Mouse (Mus musculus) embryonic stem cell, embryonic (primary cell): ENCODE measurements around the gene Aqr.

Experiments used
- CTCF ChIA-PET, 4 experiments: fragments of 300-600 bp in 2 of 4; fragments of 350-600 bp in 2 of 4; sonication (Branson Sonifier 250); formaldehyde crosslinking; loops; one replicate each; lab custom pipeline; 2022; ENCODE audit warnings: inconsistent platforms in 2 of 4; lab: Charles Lee
- POLR2A ChIA-PET, 4 experiments: fragments of 300-600 bp in 2 of 4; fragments of 350-600 bp in 2 of 4; sonication (Branson Sonifier 250); formaldehyde crosslinking; loops; one replicate each; lab custom pipeline; 2022; ENCODE audit warnings: antibody characterized with exemption in 4 of 4, inconsistent platforms in 1 of 4; lab: Charles Lee

The Aqr gene

DNA sequence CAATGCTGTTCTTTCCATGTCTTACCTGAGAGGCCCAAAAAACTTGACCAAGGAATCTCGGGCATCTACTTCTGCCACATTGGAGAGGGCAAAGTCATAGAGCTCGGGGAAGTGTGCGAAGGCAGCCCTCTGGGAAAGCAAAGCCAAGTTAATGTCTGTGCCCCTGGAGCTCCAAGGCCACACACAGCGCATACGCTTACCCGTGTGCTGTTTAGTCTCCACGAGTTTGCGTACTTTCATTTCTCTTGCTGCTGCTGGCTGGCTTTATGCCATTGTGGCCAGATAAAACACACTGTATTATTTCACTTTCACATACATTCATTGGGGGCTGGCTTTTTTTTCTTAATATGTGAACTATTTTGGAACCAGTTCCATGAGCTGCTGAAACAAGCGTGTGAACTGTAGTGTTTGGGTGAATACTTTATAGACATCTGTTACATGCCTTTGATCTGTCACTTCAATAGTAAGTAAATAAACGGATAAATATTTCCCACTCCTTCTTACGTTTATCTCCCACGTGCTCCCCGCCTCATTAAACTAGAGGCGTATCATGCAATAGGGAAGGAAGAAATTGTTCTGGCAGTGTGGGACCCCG is 39.9 kb downstream of the Aqr start:
- POLR2A ChIA-PET: interaction anchor here in 2 of 4 experiments (0.9 to 1.7 kb wide), 3 partner anchors 9 to 304 kb away, joined by 3 to 4 read pairs (median 4); no protein-coding TSS in a partner anchor
- CTCF ChIA-PET: interaction anchor here in 1 of 4 experiments (0.6 to 0.8 kb wide), 2 partner anchors 10 to 26 kb away, joined by 3 read pairs; no protein-coding TSS in a partner anchor

DNA sequence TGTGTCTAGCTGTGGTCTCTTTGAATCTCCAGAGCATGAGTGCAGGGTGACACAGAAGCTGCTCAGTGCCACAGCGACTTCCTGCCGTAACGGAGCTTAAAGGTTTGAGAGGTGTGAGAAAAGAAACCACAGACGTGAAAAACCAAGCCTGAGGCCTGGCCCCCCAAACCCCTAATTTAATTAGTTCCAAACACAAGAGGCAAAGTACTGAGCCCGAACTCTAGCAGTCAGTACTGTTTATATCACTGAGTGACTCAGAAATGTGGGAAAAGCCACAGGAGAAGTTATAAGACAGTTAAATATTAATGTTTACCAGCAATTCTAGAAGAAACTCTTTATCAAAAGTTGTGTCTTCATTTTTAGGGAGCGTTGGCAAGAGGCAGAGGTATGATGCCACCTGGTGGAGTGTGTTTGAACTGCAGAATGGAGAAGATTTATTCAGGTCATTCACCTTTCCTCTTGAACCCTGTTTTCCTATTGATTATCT is 41.5 kb downstream of the Aqr start:
- CTCF ChIA-PET: no interaction called here
- POLR2A ChIA-PET: interaction anchor here in 1 of 4 experiments (1.5 kb wide), 1 partner anchor 297 kb away, joined by 3 read pairs; the partner anchor contains the start of gene Arhgap11a

DNA sequence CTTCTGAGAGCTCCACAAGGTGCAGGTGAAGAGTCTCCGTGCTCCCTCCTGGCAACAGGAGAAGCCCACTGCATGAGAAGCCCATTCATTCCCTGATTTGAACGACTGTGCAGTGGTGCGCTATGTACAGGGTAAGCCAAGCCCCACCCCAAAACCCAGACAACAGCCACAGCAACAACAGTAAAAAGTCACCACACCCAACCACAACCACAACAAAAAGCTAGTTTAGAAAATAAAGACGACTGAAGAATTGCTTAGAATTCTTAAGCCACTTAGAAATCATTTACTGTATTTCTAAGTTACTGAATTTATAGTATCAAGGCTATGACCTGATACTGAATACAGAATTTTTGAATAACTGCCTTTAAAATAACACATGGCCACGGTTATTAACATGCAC is 41.9 kb downstream of the Aqr start:
- CTCF ChIA-PET: no interaction called here
- POLR2A ChIA-PET: interaction anchor here in 1 of 4 experiments (1.5 kb wide), 1 partner anchor 296 kb away, joined by 3 read pairs; the partner anchor contains the start of gene Arhgap11a

DNA sequence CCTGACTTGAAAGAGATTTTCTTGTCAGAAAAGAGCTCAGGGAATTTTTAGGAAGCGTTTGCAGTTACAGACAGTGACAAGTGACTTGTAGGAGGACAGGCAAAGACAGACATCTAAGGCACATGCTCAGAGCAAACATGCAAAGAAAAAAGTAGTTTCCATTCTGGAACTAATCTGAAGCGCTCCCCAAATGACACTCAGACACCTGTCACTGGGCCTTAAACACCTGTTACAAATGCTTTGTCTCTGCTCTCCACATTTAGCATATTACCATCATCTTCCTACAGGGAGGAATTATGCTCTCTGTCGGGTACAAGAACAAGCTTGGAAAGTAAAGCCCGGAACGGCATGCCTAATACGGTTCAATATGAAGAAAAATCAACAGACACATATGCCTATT is 43.0 kb downstream of the Aqr start:
- POLR2A ChIA-PET: interaction anchor here in 2 of 4 experiments (0.6 to 1.8 kb wide), 3 partner anchors 20 to 295 kb away, joined by 3 to 7 read pairs (median 3); partner anchors contain the start of gene Arhgap11a (in 1 of the 2)
- CTCF ChIA-PET: no interaction called here

DNA sequence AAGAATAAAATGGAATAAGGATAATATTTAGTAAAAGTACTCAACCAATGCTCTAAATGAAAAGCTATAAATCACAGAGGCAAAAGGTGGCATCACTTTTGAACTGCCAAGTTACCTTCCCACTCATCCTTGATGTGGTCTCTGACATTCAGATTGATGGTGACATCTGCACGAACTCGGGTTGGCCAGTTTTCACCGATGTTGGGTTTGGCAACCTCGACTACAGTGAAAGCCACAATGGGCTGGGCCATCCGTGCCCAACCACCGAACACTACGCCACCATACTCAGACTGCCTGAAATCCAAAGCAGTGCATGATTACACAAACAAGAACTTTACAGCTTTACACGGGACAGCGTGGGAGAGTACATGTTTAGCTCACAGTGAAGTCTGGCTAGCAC is 50.1 kb downstream of the Aqr start:
- ChIA-PET CTCF (no interaction called here), POLR2A (interaction anchor here in 2 of 4 experiments (0.6 to 1.2 kb wide), 2 partner anchors 41 to 288 kb away, joined by 3 read pairs; partner anchors contain the start of gene Arhgap11a (in 1 of the 2))

DNA sequence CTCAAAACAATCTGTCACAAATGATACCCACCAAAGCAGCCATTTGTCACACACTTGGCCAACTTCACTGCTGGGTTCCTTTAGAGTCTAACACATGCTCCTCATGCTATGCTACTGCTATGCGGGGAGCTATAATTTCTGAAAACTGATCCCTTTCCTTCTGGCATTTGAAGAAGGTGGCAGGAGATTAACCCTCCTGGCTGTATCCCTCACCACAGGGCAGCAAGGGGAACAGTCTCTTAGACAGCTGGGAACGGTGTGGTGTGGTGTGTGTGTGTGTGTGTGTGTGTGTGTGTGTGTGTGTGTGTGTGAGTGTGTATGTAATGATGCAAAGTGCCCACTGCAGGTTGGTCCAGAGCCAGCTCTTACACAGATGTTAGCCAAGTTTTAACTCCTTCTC is 51.0 kb downstream of the Aqr start:
- ChIA-PET POLR2A (interaction anchor here in 2 of 4 experiments (0.8 to 1.2 kb wide), 2 partner anchors 37 to 287 kb away, joined by 3 to 4 read pairs; partner anchors contain the start of gene Arhgap11a (in 1 of the 2)), CTCF (interaction anchor here in 1 of 4 experiments (0.6 kb wide), 1 partner anchor 232 kb away, joined by 3 read pairs; no protein-coding TSS in a partner anchor)

DNA sequence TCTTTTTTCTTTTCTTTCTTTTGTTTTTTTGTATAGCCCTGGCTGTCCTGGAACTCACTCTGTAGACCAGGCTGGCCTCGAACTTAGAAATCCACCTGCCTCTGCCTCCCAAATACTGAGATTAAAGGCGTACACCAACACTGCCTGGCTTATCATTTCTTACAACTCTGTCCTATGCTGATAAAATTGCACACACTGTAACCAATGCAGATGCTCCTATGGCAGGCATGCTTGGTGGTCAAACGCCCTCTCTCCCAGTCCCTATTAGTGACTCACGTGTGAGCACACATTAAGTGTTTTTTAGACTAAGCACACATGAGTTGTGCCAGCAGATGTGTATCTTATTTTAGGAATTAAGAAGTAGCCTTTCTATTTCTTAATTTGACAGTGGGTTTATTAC is 53.5 kb downstream of the Aqr start:
- ChIA-PET POLR2A (interaction anchor here in 1 of 4 experiments (0.7 kb wide), 1 partner anchor 74 kb away, joined by 3 read pairs; no protein-coding TSS in a partner anchor), CTCF (no interaction called here)

DNA sequence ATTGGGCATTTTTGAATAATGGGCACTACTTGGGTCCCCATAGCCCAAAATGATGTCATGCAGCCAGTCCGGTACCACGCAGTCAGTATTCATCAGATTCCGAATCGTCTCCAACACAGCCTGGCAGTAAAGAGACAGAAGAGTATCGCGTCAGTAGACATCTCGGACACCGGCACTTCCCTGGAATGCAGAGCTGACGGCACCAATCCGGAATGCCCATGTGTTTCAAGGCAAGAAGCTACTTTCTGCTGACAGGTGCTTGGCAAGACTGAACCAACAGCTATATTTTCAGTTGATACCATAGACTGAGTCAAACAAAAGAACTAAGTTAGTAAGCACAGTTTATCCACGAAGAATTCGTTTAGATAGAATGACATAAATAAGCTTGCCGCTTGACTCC is 56.2 kb downstream of the Aqr start:
- ChIA-PET POLR2A (interaction anchor here in 1 of 4 experiments (0.6 to 1.4 kb wide), 2 partner anchors 282 to 332 kb away, joined by 3 to 5 read pairs; partner anchors contain the start of gene Arhgap11a), CTCF (no interaction called here)

DNA sequence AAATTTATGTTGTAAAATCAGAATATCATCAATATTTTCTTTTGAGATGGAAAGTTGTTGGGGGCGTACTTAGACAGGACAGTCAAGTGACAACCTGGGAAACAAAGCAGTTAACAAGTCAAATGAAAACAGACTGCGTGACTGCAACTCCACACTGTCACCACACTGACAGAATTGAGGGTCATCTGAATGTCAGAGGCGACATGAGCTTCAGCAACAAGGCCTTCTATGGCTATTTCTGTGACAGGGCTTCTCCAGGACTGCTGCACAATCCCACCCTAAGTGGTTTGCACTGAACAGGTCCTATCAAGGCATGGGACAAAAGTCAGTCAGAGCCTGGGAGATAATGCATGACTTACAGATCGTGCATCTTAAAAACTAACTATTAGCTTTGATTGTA is 63.5 kb downstream of the Aqr start:
- CTCF ChIA-PET: no interaction called here

DNA sequence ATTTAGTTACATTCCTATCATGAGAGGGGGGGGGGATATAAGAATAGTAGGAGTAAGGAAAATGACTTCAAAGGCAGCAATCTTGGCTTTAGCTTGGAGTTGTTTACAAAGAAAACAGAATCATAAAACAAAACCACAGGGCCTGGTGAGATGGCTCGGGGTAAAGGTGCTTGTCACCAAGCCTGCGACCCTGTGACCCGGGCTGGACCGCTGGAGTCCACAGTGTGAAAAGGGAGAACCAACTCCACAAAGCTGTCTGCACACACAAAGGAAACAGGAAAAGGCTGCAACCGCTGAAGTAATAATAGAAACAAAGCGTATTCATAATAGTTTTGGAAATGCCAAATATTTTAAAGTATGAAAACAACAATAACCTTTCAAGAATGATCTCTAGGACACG is 67.4 kb downstream of the Aqr start:
- ChIA-PET CTCF (no interaction called here), POLR2A (no interaction called here)

More for the DNA sequence above, 63.5 kb downstream of the Aqr start:
- POLR2A ChIA-PET: interaction anchor here in 2 of 4 experiments (1.1 to 1.3 kb wide), 3 partner anchors 20 to 32 kb away, joined by 3 read pairs; no protein-coding TSS in a partner anchor

DNA sequence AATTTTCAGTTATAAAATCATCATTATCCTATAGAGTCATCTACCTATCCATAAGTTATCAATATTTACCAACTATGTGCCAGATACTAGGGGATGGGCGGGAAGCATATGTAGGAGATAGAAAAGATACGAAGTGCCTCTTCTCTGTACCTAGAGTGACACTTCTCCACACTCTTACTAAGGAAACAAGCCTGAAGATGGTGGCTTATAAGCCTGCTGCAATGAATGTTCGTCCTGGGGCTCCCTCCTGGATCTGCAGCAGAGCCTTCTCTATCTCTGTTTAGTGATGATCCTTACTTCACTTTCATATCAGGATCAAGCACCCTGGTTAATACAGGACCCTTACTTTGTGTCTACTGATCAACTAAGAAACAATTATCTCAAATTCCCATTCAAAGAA is 69.2 kb downstream of the Aqr start:
- POLR2A ChIA-PET: interaction anchor here in 3 of 4 experiments (0.6 to 0.9 kb wide), 3 partner anchors 30 to 269 kb away, joined by 3 to 4 read pairs (median 3); partner anchors contain the start of gene Arhgap11a (in 1 of the 3)
- CTCF ChIA-PET: no interaction called here

DNA sequence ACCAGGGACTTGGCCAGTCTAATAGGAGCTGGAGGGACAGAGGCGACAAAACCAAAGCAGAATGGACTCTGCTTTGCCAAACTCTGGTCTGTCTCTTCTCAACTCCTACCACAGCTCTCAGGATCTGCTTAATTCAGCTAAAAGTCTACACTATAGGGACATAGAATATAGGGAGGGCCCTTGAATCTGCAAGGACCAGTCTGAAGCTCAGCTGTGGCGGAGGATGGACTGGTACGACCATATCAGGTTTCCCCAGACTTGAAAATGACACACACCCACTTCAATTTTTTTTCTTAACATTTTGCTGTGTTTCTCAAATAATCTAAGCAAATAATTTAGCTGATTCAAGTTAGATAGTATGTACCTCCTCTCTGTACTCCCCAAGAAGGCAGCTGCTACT is 69.6 kb downstream of the Aqr start:
- ChIA-PET CTCF (no interaction called here), POLR2A (interaction anchor here in 2 of 4 experiments (0.7 to 0.9 kb wide), 3 partner anchors 30 to 268 kb away, joined by 3 to 4 read pairs (median 3); partner anchors contain the start of gene Arhgap11a (in 1 of the 2))

DNA sequence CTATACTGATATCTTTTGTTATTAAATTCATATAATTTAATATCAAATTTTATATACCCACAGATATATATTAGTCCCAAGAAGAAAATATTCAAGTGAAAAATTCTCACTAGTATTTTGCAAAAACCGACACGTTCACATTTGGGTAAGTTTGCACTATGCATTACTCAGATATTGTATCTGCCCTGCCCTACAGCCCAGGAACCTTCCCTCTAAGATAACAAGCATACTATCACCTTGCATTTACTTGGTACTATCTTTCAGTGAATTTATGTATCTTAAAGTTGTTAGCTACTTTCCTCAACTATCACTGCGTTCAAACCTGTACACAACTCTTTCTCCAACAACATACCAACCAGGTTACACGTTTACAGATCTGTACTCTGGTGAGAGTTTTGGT is 71.3 kb downstream of the Aqr start:
- CTCF ChIA-PET: no interaction called here
- POLR2A ChIA-PET: interaction anchor here in 1 of 4 experiments (1.0 to 1.1 kb wide), 2 partner anchors 10 to 267 kb away, joined by 4 to 5 read pairs; partner anchors contain the start of gene Arhgap11a

DNA sequence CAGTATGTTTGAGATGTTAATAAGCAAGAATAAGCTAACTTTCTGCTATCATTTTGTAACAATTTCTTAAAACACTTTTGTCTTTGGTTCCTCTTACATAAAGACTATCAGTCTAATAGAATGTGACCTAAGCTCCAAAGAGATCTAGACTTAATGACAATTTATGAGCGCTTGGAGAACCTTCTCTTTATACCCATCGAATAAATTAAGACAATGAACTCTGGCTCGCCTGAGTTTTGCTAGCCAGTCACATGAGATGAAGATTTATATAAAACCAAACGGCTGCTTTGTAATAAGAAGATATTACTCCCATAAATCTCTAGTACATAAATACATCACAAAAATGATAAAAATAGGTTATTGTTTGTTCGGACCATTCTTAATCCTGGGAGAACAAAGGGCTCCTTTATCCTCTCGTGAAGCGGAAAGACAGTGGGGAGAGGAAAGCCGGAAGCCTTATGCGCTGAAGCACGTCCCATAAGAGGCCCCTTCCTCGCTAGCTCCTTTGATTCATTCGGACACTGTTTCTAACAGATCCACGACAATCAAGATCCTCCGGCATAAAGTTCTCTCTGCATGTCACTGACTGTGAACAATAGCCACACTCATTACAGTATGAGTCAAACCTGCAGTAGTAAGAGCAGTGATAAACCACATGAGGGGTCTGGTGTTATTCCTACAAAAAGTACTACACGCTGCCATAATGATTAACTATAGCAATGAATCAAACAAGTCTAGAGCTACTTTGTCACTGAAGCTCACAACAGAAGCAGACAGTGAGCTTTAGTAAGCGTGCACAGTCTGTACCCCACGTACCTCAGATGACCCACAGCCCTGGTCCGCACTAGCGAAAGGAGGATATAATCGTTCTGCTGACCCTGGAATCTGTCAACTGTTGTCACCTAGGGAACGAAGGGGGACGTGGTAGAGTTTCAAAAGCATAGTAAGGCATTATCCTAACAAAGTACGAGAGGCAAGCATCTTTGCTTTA is 79.2 kb downstream of the Aqr start:
- ChIA-PET CTCF (no interaction called here), POLR2A (interaction anchor here in 1 of 4 experiments (1.0 kb wide), 1 partner anchor 93 kb away, joined by 4 read pairs; the partner anchor contains the start of gene Zfp770)

DNA sequence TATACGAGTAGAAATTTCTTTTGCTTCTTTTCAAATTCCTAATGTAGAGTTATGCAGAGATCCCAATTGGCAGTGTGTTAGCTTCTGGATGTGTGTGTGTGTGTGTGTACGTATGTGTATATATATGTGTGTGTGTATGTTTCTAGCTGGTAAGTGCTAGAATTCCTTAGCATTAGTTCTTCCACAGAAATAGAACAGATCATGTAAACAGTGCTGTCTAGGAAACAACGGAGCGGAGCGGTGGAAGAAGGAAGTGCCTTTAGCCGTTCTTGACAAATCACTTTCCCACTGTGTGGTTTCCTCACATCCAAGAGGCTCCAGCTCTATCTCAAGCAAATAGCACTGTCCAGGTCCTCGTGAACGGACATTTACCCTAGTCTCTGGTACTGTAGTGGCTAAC is 80.4 kb downstream of the Aqr start:
- ChIA-PET CTCF (interaction anchor here in 1 of 4 experiments (0.5 kb wide), 1 partner anchor 277 kb away, joined by 15 read pairs; the partner anchor contains the start of gene Scg5), POLR2A (interaction anchor here in 2 of 4 experiments (0.6 to 1.3 kb wide), 3 partner anchors 9 to 95 kb away, joined by 3 to 4 read pairs (median 4); partner anchors contain the start of gene Zfp770 (in 1 of the 2))

DNA sequence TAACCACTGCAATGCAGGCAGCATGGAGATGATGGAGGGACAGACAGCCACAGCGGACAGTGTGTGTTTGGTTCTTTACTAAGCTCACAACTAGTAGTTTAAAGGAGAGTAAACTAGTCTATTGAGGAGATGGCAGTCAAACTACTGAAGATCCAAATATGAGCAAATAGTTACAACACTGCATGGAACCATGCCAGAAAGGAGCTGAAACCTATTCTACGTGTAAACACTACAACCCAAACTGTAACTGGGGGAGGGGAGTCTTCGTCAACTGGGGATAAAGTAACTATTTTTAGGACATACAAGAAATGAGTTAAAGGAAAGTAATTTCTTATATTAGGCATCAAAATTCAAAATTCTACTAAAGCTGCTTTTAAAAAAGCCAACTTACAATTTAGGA is 84.4 kb downstream of the Aqr start:
- ChIA-PET POLR2A (no interaction called here), CTCF (no interaction called here)

DNA sequence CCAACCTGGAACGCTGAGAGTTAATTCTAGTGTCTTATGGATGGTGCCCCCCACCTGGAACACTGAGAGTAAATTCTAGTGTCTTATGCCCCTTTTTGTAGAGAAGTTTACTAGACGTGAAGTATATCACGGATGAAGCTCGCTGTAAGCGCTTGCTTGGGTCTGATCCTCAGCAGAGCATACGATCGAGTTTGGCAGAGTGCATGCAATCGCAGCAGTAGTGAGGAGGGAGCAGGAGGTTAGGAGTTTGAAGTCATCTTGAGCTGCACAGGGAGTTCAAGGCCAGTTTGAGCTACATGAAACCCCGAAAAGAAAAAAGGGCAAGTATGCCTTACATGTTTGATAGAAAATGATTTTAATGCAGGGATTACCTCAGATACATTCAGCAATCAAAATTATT is 86.0 kb downstream of the Aqr start:
- ChIA-PET POLR2A (no interaction called here), CTCF (no interaction called here)

DNA sequence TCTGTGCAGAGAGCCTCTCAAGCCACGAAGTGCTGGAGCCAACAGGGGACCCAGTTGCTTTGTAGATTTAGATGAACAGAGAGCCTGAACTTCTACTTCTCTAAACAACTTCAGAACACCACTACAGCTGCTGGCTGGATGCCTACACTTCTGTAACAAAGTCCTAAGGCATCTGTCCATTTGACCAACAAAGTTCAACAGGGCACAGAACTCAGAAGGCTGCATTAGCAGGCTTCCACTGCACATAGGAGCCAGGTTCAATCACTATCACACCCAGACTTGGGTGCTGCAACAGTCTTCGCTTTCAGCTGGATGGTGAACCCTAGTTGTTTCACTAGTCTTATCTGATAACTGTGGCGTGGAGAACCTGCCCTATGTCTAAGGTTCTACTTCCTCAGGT is 87.0 kb downstream of the Aqr start:
- POLR2A ChIA-PET: no interaction called here
- CTCF ChIA-PET: no interaction called here
